Comparison of ENCODE assay signal across 9 mouse cellular contexts in genomic region chr7:141442199-141442598, GRCm38 (mm10). TPM values are rescaled to one million over a fixed set of nuclear protein-coding genes. Genes with fewer than 3 reads are reported as not detected.
DNase-seq lines count a peak whose midpoint lies in the region; ATAC-seq and TF ChIP-seq lines count a peak whose summit lies in the region.
"Had no signal": no experiment of that assay in that cellular context is flagged by ENCODE, and none has a peak within 500 bp of the region (broad histone marks: within the 10 kb centered on the region; RNA-seq: fewer than 3 reads in every experiment).

No protein-coding gene starts in this region.

- no peaks in the 10 kb centered on the region for H3K9me3 ChIP-seq in heart, embryonic 15.5 days (replicated peaks)
- H3K9me3 ChIP-seq in limb, embryonic 10.5 days (replicated peaks): no peaks in the 10 kb centered on the region

- 0 out of 2 replicates have a peak overlapping the region, but pooled peaks have one; percentile 60 for H3K4me3 ChIP-seq in heart, embryonic 15.5 days
- peak overlapping the region; percentile 57 for H3K4me3 ChIP-seq in limb, embryonic 10.5 days
- no peak overlapping the region for H3K4me3 ChIP-seq in left cerebral cortex, adult 2 months

- 93% methylated on average over 13 of the region's 13 CpGs for WGBS in heart, embryonic 15.5 days
- WGBS in limb, embryonic 10.5 days: 95% methylated on average over 13 of the region's 13 CpGs

- no peak for ATAC-seq in heart, embryonic 15.5 days (replicated peaks; ENCODE audit: insufficient number of reproducible peaks, insufficient read depth, low FRiP score, low read depth)
- ATAC-seq: inflammation-experienced regulatory T-cells, adult 6 months had no signal

- H3K27ac ChIP-seq in heart, embryonic 15.5 days: no peak overlapping the region
- H3K27ac ChIP-seq in limb, embryonic 10.5 days: peak overlapping the region; percentile 91
- H3K27ac ChIP-seq in left cerebral cortex, adult 2 months: no peak overlapping the region

- DNase-seq in heart, adult 9 months (ENCODE audit: low spot score in 2 of 2): no peak
- peak; percentile 20 for DNase-seq in urinary bladder, adult 2 months (ENCODE audit: low spot score)
- DNase-seq in urinary bladder, postnatal 25 days (ENCODE audit: low spot score): no peak
- no peak for DNase-seq in limb, embryonic 10.5 days (ENCODE audit: low spot score)
- DNase-seq in adrenal gland, postnatal 14 days: no peak
- no peak for DNase-seq in left cerebral cortex, postnatal 25 days (ENCODE audit: low spot score in 2 of 2)
- no peak for DNase-seq in left cerebral cortex, adult 2 months (ENCODE audit: extremely low spot score in 1 of 2, low spot score in 2 of 2)

- H3K4me1 ChIP-seq in heart, embryonic 15.5 days (replicated peaks): peaks cover 43% of the 10 kb centered on the region
- H3K4me1 ChIP-seq in limb, embryonic 10.5 days: peaks cover 50% of the 10 kb centered on the region

- H3K27me3 ChIP-seq in heart, embryonic 15.5 days: no peaks in the 10 kb centered on the region
- no peaks in the 10 kb centered on the region for H3K27me3 ChIP-seq in limb, embryonic 10.5 days (ENCODE audit: low read depth, poor library complexity, severe bottlenecking)

- intact Hi-C loops in left cerebral cortex, postnatal 25 days (cut with DNase I): no loop called here
- intact Hi-C loops in left cerebral cortex, adult 2 months (cut with DNase I): no loop called here

- TF ChIP-seq CTCF in left cerebral cortex, adult 2 months (IDR thresholded peaks at IDR 0.05): no peak

- peaks cover 14% of the 10 kb centered on the region for H3K36me3 ChIP-seq in heart, embryonic 15.5 days
- H3K36me3 ChIP-seq in limb, embryonic 10.5 days: peaks cover 52% of the 10 kb centered on the region

- no peak overlapping the region for H3K9ac ChIP-seq in heart, embryonic 15.5 days

- peak overlapping the region; percentile 92 for H3K4me2 ChIP-seq in heart, embryonic 15.5 days

RNA-seq across cellular contexts. Expression of gene Pidd1, which starts 1.6 kb away (rescaled TPM):
- polyA plus RNA-seq in heart, embryonic 15.5 days (2015; fragmentation: Nextera tagmentation; extraction: Ambion mirVana): 6.7 and 9.6 TPM in 2 replicates
- 4.7 and 4.8 TPM in 2 replicates for polyA plus RNA-seq in urinary bladder, adult 2 months (2012; rRNA removed)
- polyA plus RNA-seq in limb, embryonic 10.5 days (2016; fragmentation: Nextera tagmentation; extraction: Ambion mirVana): 26.8 and 30.0 TPM in 2 replicates
- total RNA-seq in adrenal gland, postnatal 14 days (2021): 3.5 and 5.9 TPM in 2 replicates
- total RNA-seq in left cerebral cortex, postnatal 25 days (2021): under 1 TPM; 0.64 to 0.96 TPM
- total RNA-seq in left cerebral cortex, adult 2 months (2021): 1 to 10 TPM in 1 of 2 experiments, under 1 TPM in 1; 0.93 to 1.2 TPM

RNA-seq across cellular contexts. Expression of gene Slc25a22, which starts 4.5 kb away (rescaled TPM):
- 14.1 and 20.2 TPM in 2 replicates for polyA plus RNA-seq in heart, embryonic 15.5 days (2015; fragmentation: Nextera tagmentation; extraction: Ambion mirVana)
- 42.0 and 55.2 TPM in 2 replicates for polyA plus RNA-seq in urinary bladder, adult 2 months (2012; rRNA removed)
- 43.6 and 48.3 TPM in 2 replicates for polyA plus RNA-seq in limb, embryonic 10.5 days (2016; fragmentation: Nextera tagmentation; extraction: Ambion mirVana)
- total RNA-seq in adrenal gland, postnatal 14 days (2021): 87.0 and 91.0 TPM in 2 replicates
- 100 to 1,000 TPM; 292 to 311 TPM for total RNA-seq in left cerebral cortex, postnatal 25 days (2021)
- total RNA-seq in left cerebral cortex, adult 2 months (2021): 100 to 1,000 TPM; 253 to 262 TPM

RNA-seq across cellular contexts. Expression of gene Rplp2, which starts 5.0 kb away (rescaled TPM):
- 703 and 884 TPM in 2 replicates for polyA plus RNA-seq in heart, embryonic 15.5 days (2015; fragmentation: Nextera tagmentation; extraction: Ambion mirVana)
- 1,171 and 1,507 TPM in 2 replicates for polyA plus RNA-seq in urinary bladder, adult 2 months (2012; rRNA removed)
- 1,138 and 1,369 TPM in 2 replicates for polyA plus RNA-seq in limb, embryonic 10.5 days (2016; fragmentation: Nextera tagmentation; extraction: Ambion mirVana)
- 908 and 1,128 TPM in 2 replicates for total RNA-seq in adrenal gland, postnatal 14 days (2021)
- 100 to 1,000 TPM; 488 to 498 TPM for total RNA-seq in left cerebral cortex, postnatal 25 days (2021)
- total RNA-seq in left cerebral cortex, adult 2 months (2021): 100 to 1,000 TPM; 552 to 567 TPM

RNA-seq across cellular contexts. Expression of gene Pnpla2, which starts 12.8 kb away (rescaled TPM):
- 56.3 and 57.5 TPM in 2 replicates for polyA plus RNA-seq in heart, embryonic 15.5 days (2015; fragmentation: Nextera tagmentation; extraction: Ambion mirVana)
- polyA plus RNA-seq in urinary bladder, adult 2 months (2012; rRNA removed): 108 and 133 TPM in 2 replicates
- polyA plus RNA-seq in limb, embryonic 10.5 days (2016; fragmentation: Nextera tagmentation; extraction: Ambion mirVana): 11.6 and 12.4 TPM in 2 replicates
- 1,289 and 1,648 TPM in 2 replicates for total RNA-seq in adrenal gland, postnatal 14 days (2021)
- total RNA-seq in left cerebral cortex, postnatal 25 days (2021): 10 to 100 TPM; 21.4 to 28.6 TPM
- total RNA-seq in left cerebral cortex, adult 2 months (2021): 10 to 100 TPM; 26.0 to 31.7 TPM

RNA-seq across cellular contexts. Expression of gene Cend1, which starts 12.9 kb away (rescaled TPM):
- polyA plus RNA-seq in heart, embryonic 15.5 days (2015; fragmentation: Nextera tagmentation; extraction: Ambion mirVana): 4.5 and 5.2 TPM in 2 replicates
- 1.3 and 3.4 TPM in 2 replicates for polyA plus RNA-seq in urinary bladder, adult 2 months (2012; rRNA removed)
- 6.0 and 8.8 TPM in 2 replicates for polyA plus RNA-seq in limb, embryonic 10.5 days (2016; fragmentation: Nextera tagmentation; extraction: Ambion mirVana)
- 1.0 and 3.6 TPM in 2 replicates for total RNA-seq in adrenal gland, postnatal 14 days (2021)
- 100 to 1,000 TPM; 288 to 314 TPM for total RNA-seq in left cerebral cortex, postnatal 25 days (2021)
- 100 to 1,000 TPM; 279 to 288 TPM for total RNA-seq in left cerebral cortex, adult 2 months (2021)
